Mouse (Mus musculus) thymus, postnatal 25 days (tissue): Measurements from ENCODE around the gene Zfhx3.

Source experiments
- DNase-seq: peaks from one replicate; pipeline ENCODE4 v3.0.0; 2022

Gene Zfhx3

DNA sequence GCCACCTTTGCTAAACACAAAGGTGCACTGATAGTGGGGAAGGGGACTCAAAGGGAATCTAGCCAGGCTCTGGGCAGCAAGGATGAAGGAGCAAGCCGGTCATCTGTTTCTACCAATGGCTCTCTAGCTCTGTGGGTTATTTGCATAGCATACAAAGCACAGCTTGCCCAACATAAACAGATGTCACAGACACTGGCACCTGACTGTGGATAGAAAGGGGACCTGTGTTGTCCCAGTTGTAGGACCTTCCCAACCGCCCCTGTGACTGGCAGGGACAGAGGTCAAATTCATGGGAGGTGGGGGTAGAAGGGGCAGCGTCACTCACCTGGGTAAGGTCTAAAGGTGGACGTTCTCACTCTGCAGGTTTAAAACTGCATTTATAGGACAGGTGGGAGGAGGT, 884.0 kb downstream of the Zfhx3 start:
- DNase-seq = no peak

DNA sequence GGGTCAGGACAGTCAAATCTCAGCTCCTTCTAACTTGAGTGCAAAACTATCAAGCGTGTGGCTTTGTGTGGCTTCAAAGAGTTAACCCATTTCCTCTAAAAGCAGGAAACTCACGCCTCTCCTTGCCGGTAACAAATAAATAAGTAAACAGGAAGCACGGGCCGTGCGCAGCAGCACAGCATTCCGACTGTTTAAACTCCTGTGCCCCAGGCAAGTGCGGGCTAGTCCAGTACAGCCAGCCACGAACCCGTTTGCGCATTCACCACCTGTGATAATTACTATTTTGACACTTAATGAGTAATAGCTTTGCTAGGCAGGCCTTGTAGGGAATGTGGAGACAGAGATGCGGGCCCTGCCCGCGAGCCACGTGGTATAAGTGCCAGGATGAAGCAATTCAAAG, 885.0 kb downstream of the Zfhx3 start:
- DNase-seq = no peak

DNA sequence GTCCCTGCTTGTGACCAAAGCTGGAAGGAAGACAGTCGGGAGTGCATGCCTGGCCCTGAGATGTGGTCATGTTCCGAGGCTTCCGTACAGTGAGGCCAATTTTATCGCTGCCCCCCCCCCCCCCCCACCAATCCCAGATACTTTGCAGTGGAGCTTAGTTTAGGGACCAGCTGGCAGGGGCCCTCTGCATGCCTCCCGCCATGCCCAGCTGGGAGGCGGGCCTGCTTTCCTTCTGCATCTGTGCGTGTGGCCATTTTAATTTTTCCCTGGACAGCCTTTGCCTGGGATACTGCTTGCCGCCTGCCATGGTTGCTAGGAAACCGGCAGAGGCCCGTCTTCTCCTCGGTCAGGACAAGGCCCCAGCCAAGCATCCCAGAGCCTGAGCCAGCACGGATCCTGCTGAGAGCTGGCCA, 886.9 kb downstream of the Zfhx3 start:
- no peak for DNase-seq

DNA sequence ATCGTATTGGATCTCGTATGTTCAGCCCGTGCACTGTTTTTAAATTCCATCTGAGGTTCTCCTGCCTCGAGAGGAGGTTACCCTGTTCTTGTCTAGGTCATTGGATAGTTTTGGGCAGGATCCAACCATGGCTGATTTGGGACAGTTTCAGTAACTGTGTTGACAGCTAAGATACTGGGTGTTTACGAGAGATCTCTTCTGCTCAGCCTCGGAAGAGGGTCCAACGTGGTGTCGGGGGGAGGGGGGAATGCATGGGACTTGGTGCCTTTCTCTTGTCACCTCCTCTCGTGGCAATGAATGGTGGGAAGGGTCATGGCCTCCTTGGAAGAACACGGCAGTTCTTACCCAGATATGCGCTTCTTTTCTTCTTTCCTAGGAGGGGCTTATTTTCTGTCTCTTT, 892.7 kb downstream of the Zfhx3 start:
- no peak for DNase-seq

DNA sequence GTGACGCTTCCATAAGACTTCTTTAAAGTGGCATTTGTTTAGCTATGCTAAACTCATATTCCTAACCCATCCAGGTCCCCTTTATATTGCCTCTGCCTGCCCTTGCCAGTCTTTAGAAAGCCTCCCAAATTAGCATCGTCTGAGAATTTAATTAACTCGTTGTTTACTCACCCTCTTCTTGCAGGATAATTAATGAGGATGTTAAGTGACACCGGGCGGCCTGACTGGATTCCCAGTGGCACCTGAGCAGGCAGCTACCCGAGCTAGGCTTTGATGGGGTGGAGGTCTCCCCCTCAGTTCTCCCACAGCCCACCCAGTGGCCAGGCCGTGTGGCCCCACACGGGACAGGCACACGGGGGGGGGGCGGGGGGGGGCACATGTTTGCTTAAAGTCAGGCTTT, 895.3 kb downstream of the Zfhx3 start:
- DNase-seq = no peak

DNA sequence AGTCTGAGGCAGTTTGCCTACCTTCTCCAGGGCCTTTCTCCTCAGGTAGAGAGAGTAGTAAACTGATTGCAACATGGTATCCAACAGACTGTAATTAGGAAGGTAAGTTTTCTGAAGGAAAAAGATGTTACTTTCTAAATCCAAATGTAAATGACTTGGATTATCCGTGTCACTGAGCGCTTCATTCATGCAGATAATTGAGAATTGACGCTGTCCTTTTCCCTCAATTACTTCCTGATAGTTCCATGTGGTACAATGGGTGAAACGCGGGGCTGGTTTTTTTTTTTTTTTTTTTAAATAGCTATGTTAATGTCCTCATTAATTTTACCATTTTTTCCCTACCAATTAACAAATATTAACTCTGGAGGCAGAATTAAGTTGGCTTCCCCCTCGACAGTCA, 896.3 kb downstream of the Zfhx3 start:
- DNase-seq = no peak

DNA sequence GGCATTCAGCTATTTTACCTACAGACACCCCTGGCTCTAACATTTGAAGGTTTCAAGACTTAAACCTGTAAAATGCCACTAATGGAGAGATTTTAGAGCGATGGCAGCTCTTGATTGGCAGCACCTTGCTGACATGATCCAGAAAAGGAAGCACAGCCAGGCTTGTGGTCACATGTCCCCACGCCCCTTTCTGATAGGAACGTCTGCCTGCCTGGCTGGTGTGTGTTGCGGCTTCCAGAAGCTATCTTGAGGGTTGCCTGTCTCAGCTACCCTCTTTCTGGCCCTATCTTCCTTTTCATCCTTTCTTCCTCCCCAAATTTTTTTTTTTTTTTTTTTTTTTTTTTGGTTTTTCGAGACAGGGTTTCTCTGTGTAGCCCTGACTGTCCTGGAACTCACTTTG, 899.9 kb downstream of the Zfhx3 start:
- DNase-seq = no peak

DNA sequence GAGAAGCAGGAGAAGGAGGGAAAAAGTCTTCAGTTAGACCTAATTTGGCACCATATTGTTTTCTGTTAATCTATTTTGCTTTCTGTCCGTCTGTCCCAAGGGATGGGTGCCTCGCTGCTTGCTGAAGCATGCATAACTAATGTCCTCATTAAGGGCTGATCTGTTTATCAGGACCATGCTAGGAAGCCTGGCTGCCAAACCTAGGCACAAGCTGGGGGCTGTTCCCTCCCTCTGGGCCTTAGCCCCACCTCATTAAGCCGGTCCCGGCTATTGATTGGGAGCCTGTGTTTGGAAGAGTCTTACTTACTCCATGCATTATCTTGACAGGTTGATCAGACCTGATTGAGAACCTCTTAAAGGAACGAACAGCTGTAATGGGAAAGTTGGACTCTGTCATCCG, 903.7 kb downstream of the Zfhx3 start:
- DNase-seq = no peak

DNA sequence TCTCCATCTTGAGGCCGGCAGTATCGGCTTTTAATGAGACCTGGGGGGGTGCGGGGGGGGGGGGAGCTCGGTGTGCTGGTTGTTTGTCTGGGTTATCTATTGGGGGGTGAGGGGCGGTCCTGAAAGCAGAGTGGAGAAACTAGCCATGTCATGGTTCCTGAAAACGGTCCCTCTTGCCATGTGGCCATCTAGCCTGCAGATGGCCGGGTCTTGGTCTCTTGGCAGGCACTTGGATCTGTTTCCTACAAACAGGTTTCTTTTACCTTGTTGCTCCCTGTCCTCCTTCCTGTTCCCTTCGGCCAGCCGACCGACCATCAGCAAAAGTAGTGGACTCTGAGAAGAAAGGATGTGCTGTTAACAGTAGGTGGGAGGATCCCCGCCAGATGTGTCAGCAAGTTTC, 904.4 kb downstream of the Zfhx3 start:
- DNase-seq = no peak

DNA sequence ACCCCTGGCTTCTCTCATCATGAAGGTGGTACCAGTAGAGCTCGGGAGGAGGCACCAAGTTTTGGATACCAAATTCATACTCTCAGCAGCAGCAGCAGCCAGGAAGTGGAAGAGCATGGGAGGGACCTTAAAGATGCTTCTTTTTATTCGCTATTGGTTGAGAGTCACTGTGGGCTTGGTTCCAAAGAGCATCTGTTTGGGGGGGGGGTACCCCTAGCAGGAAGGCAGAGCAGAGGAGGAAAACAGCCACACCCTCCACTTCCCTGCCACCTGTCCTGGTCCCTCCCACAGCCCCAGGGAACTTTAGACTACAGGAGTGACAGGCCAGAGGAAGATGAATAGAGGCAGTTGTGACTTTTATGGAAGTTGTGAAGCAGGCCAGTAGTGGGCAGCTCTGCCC, 904.9 kb downstream of the Zfhx3 start:
- DNase-seq = peak; percentile 35

DNA sequence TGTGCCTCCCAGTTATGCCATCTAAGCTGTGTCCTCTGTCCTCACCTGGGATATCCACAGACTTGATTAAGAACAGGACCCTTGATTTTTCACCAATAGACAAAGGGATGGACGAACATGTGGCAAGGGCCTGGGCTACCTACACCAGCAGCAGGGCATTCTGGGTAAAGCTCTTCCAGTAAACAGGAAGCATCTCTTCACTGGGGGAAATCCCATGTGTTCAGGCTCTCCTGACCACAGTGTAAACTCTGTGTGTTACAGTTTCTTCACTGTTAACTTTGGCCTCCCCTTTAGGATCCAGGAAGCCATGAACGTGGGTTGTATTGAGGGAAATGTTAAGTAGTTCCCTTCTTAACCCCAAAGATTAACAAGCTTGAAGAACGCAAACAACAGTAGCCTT, 906.0 kb downstream of the Zfhx3 start:
- no peak for DNase-seq

DNA sequence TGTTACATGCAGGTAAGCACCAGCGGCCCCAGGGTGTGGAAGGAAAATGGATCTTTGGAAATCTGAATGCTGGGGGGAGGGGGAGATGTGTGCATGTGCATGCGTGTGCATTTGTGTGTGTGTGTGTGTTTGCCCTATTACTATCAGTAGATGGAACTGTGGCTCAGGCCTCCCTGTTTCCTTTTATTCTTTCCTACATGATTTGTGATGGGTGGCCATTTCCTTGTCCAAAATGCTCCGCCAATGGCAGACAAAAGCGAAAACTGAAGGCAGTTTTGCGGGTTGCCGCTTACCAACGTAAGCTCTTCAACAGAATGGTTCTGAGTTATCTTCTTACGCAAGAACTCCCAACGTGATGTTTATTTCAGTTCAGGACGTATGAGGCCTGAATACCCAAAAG, 910.6 kb downstream of the Zfhx3 start:
- DNase-seq = no peak

DNA sequence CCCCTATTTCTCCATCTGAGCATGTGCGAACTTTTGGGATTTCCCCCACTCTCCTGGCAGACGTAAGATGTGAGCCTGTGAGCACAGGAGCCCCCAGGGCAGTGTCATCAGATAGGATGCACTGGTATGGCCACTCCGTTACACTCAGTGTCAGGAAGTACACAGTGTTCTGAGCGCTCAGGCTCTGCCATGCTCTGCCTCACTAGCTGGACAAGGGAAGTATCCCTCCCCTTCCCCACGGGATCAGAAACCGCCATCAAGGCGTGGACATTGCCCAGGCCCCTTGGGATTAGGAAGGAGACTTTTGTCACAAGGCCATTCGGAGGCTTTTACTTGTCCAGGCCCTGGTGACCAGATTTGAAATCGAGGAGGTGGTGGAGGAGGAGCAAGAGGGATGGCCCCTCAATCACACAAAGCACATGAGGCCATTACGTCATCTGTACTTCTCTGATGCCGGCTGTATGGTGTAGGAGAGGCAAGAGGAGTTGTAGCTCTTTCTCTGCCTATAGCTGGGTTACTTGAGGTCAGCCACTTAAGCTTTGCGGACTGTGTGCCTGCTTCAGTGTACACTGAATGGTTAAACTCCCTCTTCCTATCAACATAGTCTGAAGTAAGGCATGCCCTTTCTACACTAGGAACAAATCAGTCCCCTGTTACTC, 912.1 kb downstream of the Zfhx3 start:
- no peak for DNase-seq

DNA sequence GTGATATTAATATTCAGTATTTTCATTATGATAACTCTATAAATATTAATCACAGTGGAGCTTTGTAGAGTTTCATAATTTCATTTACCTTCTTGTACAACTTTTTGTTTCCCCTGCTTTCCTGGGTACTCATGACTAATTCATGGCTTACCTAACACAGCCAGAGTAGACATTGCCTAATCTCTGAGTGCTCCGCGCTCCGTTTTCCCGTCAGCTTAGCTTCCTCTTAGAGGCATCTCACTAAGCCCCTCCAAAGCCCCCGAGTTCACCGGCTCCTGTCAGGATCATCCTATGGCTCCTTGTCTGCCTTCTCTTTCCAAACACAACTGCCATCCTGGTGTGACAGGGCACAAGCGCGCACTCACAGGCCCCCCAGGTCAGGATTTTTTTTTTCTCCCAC, 916.6 kb downstream of the Zfhx3 start:
- no peak for DNase-seq

DNA sequence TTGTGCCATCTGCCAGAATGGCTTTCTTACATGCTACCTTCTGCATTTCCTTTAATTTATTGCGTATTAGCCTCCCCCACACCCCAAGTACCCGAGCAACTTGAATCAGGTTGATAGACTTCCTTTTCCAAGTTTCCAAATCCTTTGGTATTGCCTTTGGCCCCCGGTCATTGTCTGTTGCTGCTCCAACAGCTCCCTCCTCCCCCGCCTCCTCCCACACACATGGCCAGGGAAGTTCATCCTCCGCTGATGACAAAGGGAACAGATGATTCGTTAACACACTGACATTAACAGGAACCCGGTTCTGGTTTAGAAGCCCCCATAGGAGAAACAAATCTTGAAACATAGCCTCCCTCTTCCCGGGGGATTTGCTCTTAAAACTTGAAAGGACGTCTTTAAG, 917.5 kb downstream of the Zfhx3 start:
- DNase-seq = no peak

DNA sequence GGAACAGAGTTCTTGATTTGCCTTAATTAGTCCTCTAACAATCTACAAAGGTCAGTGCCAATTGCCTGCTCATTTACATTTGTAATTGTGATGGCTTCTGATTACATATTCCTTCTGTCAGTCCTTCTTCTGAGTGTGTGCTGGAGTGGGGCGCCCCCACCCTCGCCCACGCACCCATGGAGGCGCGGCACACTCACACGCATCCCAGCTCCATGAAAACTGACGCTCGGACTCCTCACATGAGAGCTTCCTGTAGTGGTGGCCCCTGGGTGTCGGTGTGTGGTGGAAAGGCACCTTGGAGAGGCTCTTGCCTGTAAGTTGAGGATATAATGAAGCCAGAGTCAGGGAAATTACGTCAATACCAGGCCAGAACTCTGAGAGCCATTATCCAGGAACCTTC, 921.0 kb downstream of the Zfhx3 start:
- DNase-seq = no peak

DNA sequence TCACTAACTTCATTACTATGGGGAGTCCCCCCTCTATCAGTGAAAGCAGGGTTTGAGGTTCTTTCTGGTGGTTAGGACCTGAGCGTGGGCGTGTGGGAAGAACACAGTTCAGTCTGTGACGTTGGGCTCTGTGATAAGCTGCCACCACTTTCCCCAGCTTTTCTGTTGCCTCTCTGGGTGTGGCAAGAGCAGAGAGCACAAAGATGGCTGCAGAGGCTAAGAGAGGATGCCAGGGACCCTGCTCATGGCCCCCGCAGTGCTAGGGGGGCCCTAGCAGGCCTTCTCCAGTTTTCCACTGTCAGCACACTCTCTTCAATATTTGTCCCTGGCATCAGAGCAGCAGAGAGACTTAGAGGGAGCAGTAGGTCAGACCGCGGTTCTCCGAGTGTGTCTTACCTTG, 924.0 kb downstream of the Zfhx3 start:
- peak; percentile 31 for DNase-seq

DNA sequence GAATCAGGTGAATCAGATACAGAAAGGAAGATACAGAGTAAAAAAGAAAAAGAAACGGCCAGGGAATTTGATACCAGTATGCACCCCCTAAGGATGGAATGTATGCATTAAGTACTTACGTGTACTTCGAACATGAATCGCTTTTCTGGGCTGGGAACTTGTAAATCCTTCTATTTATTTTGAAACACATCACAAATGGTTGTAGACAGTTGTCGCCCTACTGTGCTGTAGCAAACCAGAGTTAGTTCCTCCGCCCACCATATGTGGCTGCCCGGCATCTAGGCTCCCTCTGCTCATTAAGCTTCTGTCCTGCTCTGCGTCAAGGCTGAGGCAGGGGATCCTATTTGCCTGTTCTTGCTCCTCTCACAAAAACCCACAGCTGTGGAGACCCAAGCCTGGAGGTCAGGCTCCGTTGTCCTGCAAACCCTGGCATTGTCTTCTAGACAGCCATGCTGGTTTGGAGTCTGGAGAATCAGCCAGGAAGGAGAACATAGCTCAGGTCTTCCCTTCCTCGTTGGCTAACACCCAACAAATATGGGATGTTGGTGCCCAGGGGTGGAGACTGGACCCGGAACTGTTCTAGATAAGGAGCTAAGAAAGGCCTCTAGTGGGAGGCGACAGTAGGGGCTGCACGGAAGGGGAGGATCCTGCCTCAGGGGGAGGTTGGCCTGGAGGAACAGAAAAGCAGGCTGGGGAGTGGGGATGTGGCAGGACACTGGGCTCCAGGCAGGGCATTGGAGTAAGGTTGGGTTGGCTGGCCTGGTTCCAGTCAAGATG, 925.2 kb downstream of the Zfhx3 start:
- DNase-seq = no peak

DNA sequence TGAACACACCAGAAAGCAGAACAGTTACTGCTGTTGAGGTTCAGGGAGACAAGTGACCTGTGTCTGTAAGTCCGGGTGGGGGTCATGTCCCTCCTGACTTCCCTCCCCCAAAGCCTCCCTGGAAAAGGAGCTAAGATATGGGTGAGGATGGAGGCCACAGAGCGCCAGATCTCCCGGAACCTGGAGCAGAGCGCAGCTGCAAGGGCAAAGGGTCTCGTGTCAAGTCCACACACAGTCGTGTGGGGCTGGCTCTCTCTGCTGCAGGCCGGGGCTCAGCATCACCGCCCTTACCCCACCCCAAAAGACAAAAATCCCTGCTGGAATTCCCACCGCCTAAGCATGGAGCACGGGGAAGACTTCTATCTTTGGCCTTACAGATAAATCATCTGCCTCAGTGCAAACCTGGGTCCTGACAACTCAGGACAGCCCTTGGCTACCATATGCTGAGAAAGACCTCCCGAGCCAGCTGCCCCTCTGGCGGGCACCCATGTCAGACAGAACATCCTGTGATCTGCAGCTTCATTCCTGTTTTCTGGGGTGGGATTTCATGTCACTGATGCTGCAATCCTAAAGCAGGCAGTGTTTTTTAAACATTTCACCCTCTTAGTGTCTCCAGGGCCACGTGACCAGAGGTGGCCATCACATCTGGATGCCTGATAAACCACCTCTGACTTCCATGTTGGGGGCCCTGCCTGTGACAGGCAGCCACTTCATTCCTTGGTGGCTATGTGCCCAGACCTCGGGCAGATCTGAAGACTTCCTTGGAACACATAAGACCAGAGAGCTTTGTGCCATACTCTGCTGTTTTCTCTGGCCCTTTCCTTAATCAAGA, 926.0 kb downstream of the Zfhx3 start:
- no peak for DNase-seq

DNA sequence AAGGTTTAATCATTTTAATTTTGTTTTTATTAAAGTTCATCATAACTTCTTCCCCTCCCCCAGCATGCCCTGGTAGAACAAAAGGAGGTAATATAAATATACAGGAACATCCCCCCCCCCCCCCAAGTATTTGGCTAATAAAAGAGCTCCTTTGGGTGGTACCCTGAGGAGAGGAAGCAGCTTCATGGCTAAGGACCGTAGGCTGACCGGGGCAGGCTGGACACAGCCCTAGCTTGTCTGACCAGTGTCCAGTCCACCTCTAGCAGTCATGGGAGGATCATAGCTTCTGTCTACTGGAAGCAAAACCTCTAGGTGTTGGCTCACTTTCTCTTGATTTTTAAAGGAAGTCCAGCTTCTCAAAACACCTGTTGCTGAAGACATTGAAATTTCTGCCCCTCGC, 927.0 kb downstream of the Zfhx3 start:
- no peak for DNase-seq

DNA sequence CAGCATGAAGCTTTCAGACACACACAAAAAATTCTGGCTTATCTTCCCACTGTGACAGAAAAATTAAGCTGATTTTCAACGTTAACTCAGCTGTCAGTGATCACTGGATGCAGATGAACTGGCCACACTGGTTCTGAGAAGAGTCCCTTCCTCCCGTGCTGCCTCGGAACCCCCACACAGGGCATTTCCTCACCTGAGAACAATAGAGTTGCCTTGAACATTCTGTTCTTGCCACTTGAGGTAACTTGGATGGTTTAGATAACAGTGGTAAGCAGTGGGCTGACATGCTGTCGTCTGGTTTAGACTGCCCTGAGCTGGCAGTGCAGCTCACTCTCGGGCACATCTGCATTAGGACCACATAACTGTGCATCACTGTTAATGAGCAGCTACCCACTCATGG, 927.5 kb downstream of the Zfhx3 start:
- no peak for DNase-seq

DNA sequence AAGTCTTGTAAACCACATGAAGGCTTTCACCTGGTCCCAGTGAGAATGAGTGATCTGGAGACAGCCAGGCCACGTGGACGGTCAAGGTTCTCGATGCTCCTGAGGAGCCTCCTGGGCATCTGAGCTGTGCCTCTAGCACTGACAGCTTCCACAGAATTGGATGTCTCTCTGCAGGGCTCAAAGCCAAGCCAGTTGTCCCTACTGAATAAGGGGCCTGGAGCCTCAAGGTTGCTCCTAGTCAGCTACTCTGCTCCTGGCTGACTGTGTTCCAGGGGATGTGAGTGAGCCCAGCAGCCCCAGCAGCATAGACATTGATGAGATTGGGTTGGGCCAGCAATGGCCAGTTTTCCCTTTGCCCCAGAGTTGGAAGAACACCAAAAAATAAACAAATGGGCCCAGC, 927.9 kb downstream of the Zfhx3 start:
- no peak for DNase-seq

DNA sequence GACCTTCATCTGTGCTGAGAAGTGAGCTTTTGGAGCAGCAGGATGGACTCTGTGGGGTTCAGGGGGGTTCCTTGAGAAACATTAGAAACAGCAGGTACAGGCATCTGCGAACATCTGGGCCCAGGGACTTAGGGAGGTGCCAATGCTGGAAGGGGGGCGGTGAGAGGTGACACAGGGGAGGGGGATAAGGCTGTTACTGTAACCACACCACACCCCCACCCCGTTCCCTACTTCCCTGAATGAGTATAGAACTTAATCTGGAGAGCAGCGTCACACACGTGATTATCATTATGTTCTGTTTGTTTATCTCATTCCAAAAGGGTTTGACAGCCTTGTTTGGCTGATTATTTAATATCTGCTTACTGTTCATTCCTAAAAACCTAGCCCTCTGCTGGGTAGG, 933.3 kb downstream of the Zfhx3 start:
- DNase-seq = no peak

DNA sequence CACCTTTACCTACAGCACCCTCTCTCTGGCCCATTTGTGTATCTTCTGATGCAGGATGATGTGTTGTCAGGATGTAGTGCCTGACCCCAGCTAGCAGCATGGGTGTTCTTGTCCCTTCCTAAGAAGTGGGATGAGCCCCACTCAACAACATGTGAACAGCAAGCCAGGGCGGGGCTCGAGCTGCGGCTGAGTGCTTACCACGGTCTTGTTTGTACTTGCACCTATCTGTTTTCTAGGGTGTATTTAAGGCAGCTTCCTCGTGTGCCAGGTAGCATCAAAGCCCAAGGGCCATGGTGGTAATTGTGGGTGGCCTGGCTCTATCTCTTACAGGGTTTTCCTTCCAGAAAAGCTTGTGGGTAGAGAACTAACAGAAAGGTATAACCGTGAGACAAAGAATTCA, 937.7 kb downstream of the Zfhx3 start:
- DNase-seq = no peak
